Mouse (Mus musculus): ENCODE data around the gene Nt5c2. TPM values are rescaled to one million over a fixed set of nuclear protein-coding genes. Genes with fewer than 3 reads are reported as not detected.

Nt5c2 gene
- polyA plus RNA-seq, 1 experiment from 2014 or later, result 85.4 TPM

GRCm38 (mm10) chr19:46963440-46963839 is 51.5 kb downstream of the Nt5c2 start:
- Histone ChIP-seq H3K4me2 (no peak overlapping the region), H3K27ac (no peak overlapping the region), H3K4me1 (replicated peaks) (peaks cover 33% of the 10 kb centered on the region), H3K9me3 (no peaks in the 10 kb centered on the region), H3K27me3 (no peaks in the 10 kb centered on the region), H3K36me3 (no peaks in the 10 kb centered on the region), H3K9ac (replicated peaks) (no peak overlapping the region), H3K4me3 (replicated peaks) (no peak overlapping the region)
- ATAC-seq (ENCODE audit: insufficient number of reproducible peaks, insufficient read depth, low FRiP score, low TSS enrichment, low read depth), result no peak

- Histone ChIP-seq H3K27me3 (no peaks in the 10 kb centered on the region), H3K27ac (peak overlapping the region; percentile 96; the same call in 1 of the 2 replicates), H3K4me3 (replicated peaks) (peak overlapping the region; percentile 75; the same call in 1 of the 2 replicates), H3K9me3 (no peaks in the 10 kb centered on the region), H3K9ac (replicated peaks) (no peak overlapping the region), H3K4me1 (replicated peaks) (peaks cover 37% of the 10 kb centered on the region), H3K4me2 (peak overlapping the region; percentile 73), H3K36me3 (no peaks in the 10 kb centered on the region)
- ATAC-seq (ENCODE audit: insufficient number of reproducible peaks, insufficient read depth, low FRiP score, low TSS enrichment, low read depth), result no peak
- 31% methylated on average over 7 of the region's 7 CpGs for WGBS
Measured at GRCm38 (mm10) chr19:46962841-46963240, 52.1 kb downstream of the Nt5c2 start.

- no peaks in the 10 kb centered on the region for H3K9me3 ChIP-seq
- no peaks in the 10 kb centered on the region for H3K36me3 ChIP-seq
- H3K27ac ChIP-seq, result peak overlapping the region; percentile 96
- peak overlapping the region; percentile 75 for H3K4me3 ChIP-seq (replicated peaks)
- 1% methylated on average over 31 of the region's 54 CpGs for WGBS
- ATAC-seq (ENCODE audit: insufficient number of reproducible peaks, insufficient read depth, low FRiP score, low TSS enrichment, low read depth), result peak; percentile 88
- H3K4me1 ChIP-seq (replicated peaks), result peaks cover 38% of the 10 kb centered on the region
- H3K27me3 ChIP-seq, result no peaks in the 10 kb centered on the region
- H3K4me2 ChIP-seq, result peak overlapping the region; percentile 73
- peak overlapping the region; percentile 86 for H3K9ac ChIP-seq (replicated peaks)
Measured at GRCm38 (mm10) chr19:46962171-46962772, 52.7 kb downstream of the Nt5c2 start.

- Histone ChIP-seq H3K36me3 (no peaks in the 10 kb centered on the region; the same call in 1 of the 2 replicates), H3K4me1 (replicated peaks) (peaks cover 38% of the 10 kb centered on the region), H3K4me2 (peak overlapping the region; percentile 73), H3K27me3 (no peaks in the 10 kb centered on the region), H3K27ac (peak overlapping the region; percentile 96), H3K9me3 (no peaks in the 10 kb centered on the region), H3K9ac (replicated peaks) (peak overlapping the region; percentile 86), H3K4me3 (replicated peaks) (peak overlapping the region; percentile 75)
- ATAC-seq (ENCODE audit: insufficient number of reproducible peaks, insufficient read depth, low FRiP score, low TSS enrichment, low read depth), result peak; percentile 82
- WGBS, result under 1% methylated on average over 36 of the region's 36 CpGs
Measured at GRCm38 (mm10) chr19:46961652-46962051, 53.3 kb downstream of the Nt5c2 start.

- Histone ChIP-seq H3K9me3 (no peaks in the 10 kb centered on the region), H3K27me3 (no peaks in the 10 kb centered on the region), H3K36me3 (peaks cover 5% of the 10 kb centered on the region; the same call in 1 of the 2 replicates), H3K4me2 (peak overlapping the region; percentile 73), H3K4me3 (replicated peaks) (peak overlapping the region; percentile 75), H3K27ac (peak overlapping the region; percentile 96), H3K4me1 (replicated peaks) (peaks cover 38% of the 10 kb centered on the region), H3K9ac (replicated peaks) (peak overlapping the region; percentile 86)
- 8% methylated on average over 22 of the region's 22 CpGs for WGBS
- ATAC-seq (ENCODE audit: insufficient number of reproducible peaks, insufficient read depth, low FRiP score, low TSS enrichment, low read depth), result no peak
Measured at GRCm38 (mm10) chr19:46961047-46961651, 53.8 kb downstream of the Nt5c2 start.

- H3K27ac ChIP-seq, result peak overlapping the region; percentile 96; the same call in 1 of the 2 replicates
- no peaks in the 10 kb centered on the region for H3K27me3 ChIP-seq
- ATAC-seq (ENCODE audit: insufficient number of reproducible peaks, insufficient read depth, low FRiP score, low TSS enrichment, low read depth), result no peak
- H3K9ac ChIP-seq (replicated peaks), result peak overlapping the region; percentile 86; the same call in 1 of the 2 replicates
- H3K36me3 ChIP-seq, result peaks cover 5% of the 10 kb centered on the region; the same call in 1 of the 2 replicates
- WGBS, result 74% methylated on average over 13 of the region's 13 CpGs
- peaks cover 38% of the 10 kb centered on the region for H3K4me1 ChIP-seq (replicated peaks)
- peak overlapping the region; percentile 75 for H3K4me3 ChIP-seq (replicated peaks)
- peak overlapping the region; percentile 73 for H3K4me2 ChIP-seq
- H3K9me3 ChIP-seq, result no peaks in the 10 kb centered on the region
Measured at GRCm38 (mm10) chr19:46960101-46961046, 54.6 kb downstream of the Nt5c2 start.

- Histone ChIP-seq H3K4me2 (no peak overlapping the region), H3K4me1 (replicated peaks) (peaks cover 36% of the 10 kb centered on the region), H3K36me3 (peaks cover 12% of the 10 kb centered on the region; the same call in 1 of the 2 replicates), H3K27ac (0 out of 2 replicates have a peak overlapping the region, but pooled peaks have one; percentile 17), H3K9ac (replicated peaks) (no peak overlapping the region), H3K9me3 (no peaks in the 10 kb centered on the region), H3K4me3 (replicated peaks) (no peak overlapping the region), H3K27me3 (no peaks in the 10 kb centered on the region)
- 76% methylated on average over 3 of the region's 3 CpGs for WGBS
- no peak for ATAC-seq (ENCODE audit: insufficient number of reproducible peaks, insufficient read depth, low FRiP score, low TSS enrichment, low read depth)
Measured at GRCm38 (mm10) chr19:46959536-46959935, 55.4 kb downstream of the Nt5c2 start.

- no peak overlapping the region for H3K9ac ChIP-seq (replicated peaks)
- no peak overlapping the region for H3K4me2 ChIP-seq
- WGBS, result 61% methylated on average over 3 of the region's 3 CpGs
- peaks cover 12% of the 10 kb centered on the region; the same call in 1 of the 2 replicates for H3K36me3 ChIP-seq
- no peaks in the 10 kb centered on the region for H3K9me3 ChIP-seq
- 0 out of 2 replicates have a peak overlapping the region, but pooled peaks have one; percentile 50 for H3K27ac ChIP-seq
- ATAC-seq (ENCODE audit: insufficient number of reproducible peaks, insufficient read depth, low FRiP score, low TSS enrichment, low read depth), result no peak
- H3K4me1 ChIP-seq (replicated peaks), result peaks cover 34% of the 10 kb centered on the region
- H3K4me3 ChIP-seq (replicated peaks), result no peak overlapping the region
- no peaks in the 10 kb centered on the region for H3K27me3 ChIP-seq
Measured at GRCm38 (mm10) chr19:46958566-46958965, 56.4 kb downstream of the Nt5c2 start.

- no peak overlapping the region for H3K9ac ChIP-seq (replicated peaks)
- 79% methylated on average over 4 of the region's 4 CpGs for WGBS
- H3K27me3 ChIP-seq, result no peaks in the 10 kb centered on the region
- H3K36me3 ChIP-seq, result peaks cover 12% of the 10 kb centered on the region; the same call in 1 of the 2 replicates
- peaks cover 33% of the 10 kb centered on the region for H3K4me1 ChIP-seq (replicated peaks)
- no peak overlapping the region for H3K4me3 ChIP-seq (replicated peaks)
- peak overlapping the region; percentile 14; the same call in 1 of the 2 replicates for H3K27ac ChIP-seq
- no peaks in the 10 kb centered on the region for H3K9me3 ChIP-seq
- no peak overlapping the region for H3K4me2 ChIP-seq
- ATAC-seq (ENCODE audit: insufficient number of reproducible peaks, insufficient read depth, low FRiP score, low TSS enrichment, low read depth), result no peak
Measured at GRCm38 (mm10) chr19:46957971-46958370, 57.0 kb downstream of the Nt5c2 start.

- 89% methylated on average over 5 of the region's 5 CpGs for WGBS
- peaks cover 30% of the 10 kb centered on the region for H3K4me1 ChIP-seq (replicated peaks)
- ATAC-seq (ENCODE audit: insufficient number of reproducible peaks, insufficient read depth, low FRiP score, low TSS enrichment, low read depth), result no peak
- no peaks in the 10 kb centered on the region for H3K27me3 ChIP-seq
- H3K9me3 ChIP-seq, result no peaks in the 10 kb centered on the region
- H3K4me2 ChIP-seq, result no peak overlapping the region
- no peak overlapping the region for H3K4me3 ChIP-seq (replicated peaks)
- H3K36me3 ChIP-seq, result peaks cover 12% of the 10 kb centered on the region; the same call in 1 of the 2 replicates
- no peak overlapping the region for H3K27ac ChIP-seq
- no peak overlapping the region for H3K9ac ChIP-seq (replicated peaks)
Measured at GRCm38 (mm10) chr19:46957001-46957400, 58.0 kb downstream of the Nt5c2 start.

GRCm38 (mm10) chr19:46956410-46956809 is 58.5 kb downstream of the Nt5c2 start:
- H3K4me3 ChIP-seq (replicated peaks), result no peak overlapping the region
- H3K36me3 ChIP-seq, result peaks cover 12% of the 10 kb centered on the region; the same call in 1 of the 2 replicates
- H3K9me3 ChIP-seq, result no peaks in the 10 kb centered on the region
- no peaks in the 10 kb centered on the region for H3K27me3 ChIP-seq
- 94% methylated on average over 2 of the region's 2 CpGs for WGBS
- H3K4me1 ChIP-seq (replicated peaks), result peaks cover 30% of the 10 kb centered on the region
- H3K4me2 ChIP-seq, result no peak overlapping the region
- no peak overlapping the region for H3K27ac ChIP-seq
- no peak for ATAC-seq (ENCODE audit: insufficient number of reproducible peaks, insufficient read depth, low FRiP score, low TSS enrichment, low read depth)
- no peak overlapping the region for H3K9ac ChIP-seq (replicated peaks)
